Mouse (Mus musculus): ENCODE measurements around the gene Pcgf5.

DNA sequence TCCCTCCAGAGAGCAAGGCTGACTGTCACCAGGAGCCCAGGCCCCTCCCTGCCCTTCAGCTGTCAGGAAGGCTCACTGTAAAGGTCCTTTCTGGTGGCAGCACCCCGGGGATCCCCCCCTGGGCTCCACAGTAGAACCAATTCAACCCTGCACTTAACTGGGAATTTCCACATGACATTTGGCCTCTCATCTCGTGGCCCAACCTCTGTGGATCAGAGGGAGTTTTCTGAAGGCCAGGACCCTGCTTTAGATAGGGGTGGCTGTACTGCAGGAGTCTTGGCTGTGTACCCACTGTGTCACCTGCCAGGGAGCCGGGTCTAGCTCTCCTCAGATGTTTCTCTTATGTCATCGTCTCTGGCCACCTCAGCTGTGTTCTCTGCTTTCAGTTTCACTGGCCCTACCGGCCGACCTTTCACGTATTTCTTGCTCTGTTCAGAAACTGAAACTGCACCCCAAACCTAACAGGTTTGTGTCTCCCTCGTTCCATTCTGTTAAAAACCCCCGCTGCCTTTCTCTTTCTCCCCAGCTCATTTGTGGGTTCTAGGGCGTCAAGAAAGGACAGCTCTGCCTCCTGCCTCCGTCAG is 27.2 kb downstream of the Pcgf5 start:
- no peak for TF ChIP-seq CTCF (IDR thresholded peaks at IDR 0.05)
- no peak for TF ChIP-seq POLR2A (IDR thresholded peaks at IDR 0.05; ENCODE audit: insufficient read depth, low read depth, low read length)
- no peak for TF ChIP-seq EP300 (IDR thresholded peaks at IDR 0.05; ENCODE audit: insufficient read depth, low read depth, low read length)
